ENCODE assay signal across 9 mouse cellular contexts in genomic region chr9:70141885-70142326, GRCm38 (mm10). TPM values are rescaled to one million over a fixed set of nuclear protein-coding genes. Genes with fewer than 3 reads are reported as not detected.
DNase-seq lines count a peak whose midpoint lies in the region; ATAC-seq lines count a peak whose summit lies in the region.
"Had no signal": no experiment of that assay in that cellular context is flagged by ENCODE, and none has a peak within 500 bp of the region (broad histone marks: within the 10 kb centered on the region; RNA-seq: fewer than 3 reads in every experiment).

No protein-coding gene starts in this region.

- H3K36me3 ChIP-seq in kidney, embryonic 14.5 days (ENCODE audit: control insufficient read depth, insufficient read depth, low read length) = no peaks in the 10 kb centered on the region
- H3K36me3 ChIP-seq in hindbrain, embryonic 12.5 days = no peaks in the 10 kb centered on the region
- H3K36me3 ChIP-seq in midbrain, embryonic 13.5 days = no peaks in the 10 kb centered on the region

- DNase-seq in kidney, adult 9 months = no peak
- DNase-seq in thymus, postnatal 36 days = no peak

- H3K27ac ChIP-seq in kidney, embryonic 14.5 days (ENCODE audit: low read depth, low read length) = no peak overlapping the region
- no peak overlapping the region for H3K27ac ChIP-seq in brown adipose tissue, adult 24 weeks (replicated peaks; ENCODE audit: low read depth, low read length)
- no peak overlapping the region for H3K27ac ChIP-seq in hindbrain, embryonic 12.5 days
- no peak overlapping the region for H3K27ac ChIP-seq in midbrain, embryonic 13.5 days

- ATAC-seq in kidney, embryonic 14.5 days (ENCODE audit: low FRiP score, low TSS enrichment) = no peak
- ATAC-seq in hindbrain, embryonic 12.5 days (ENCODE audit: low FRiP score) = peak; percentile 51; the same call in 1 of the 2 replicates
- ATAC-seq in midbrain, embryonic 13.5 days = peak; percentile 53
- ATAC-seq in erythroid progenitor cell, adult 5-6 weeks (replicated peaks; ENCODE audit: low FRiP score, poor library complexity, severe bottlenecking) = no peak
- no peak for ATAC-seq in cerebellum, adult (ENCODE audit: insufficient number of reproducible peaks, low FRiP score, low TSS enrichment)
- ATAC-seq: Patski had no signal

- peak overlapping the region; percentile 70 for H3K4me3 ChIP-seq in kidney, embryonic 14.5 days (ENCODE audit: low read length)
- peak overlapping the region; percentile 44 for H3K4me3 ChIP-seq in brown adipose tissue, adult 24 weeks (ENCODE audit: insufficient read depth, low read depth, low read length)
- H3K4me3 ChIP-seq in hindbrain, embryonic 12.5 days = peak overlapping the region; percentile 72
- peak overlapping the region; percentile 66 for H3K4me3 ChIP-seq in midbrain, embryonic 13.5 days (replicated peaks)

- H3K9ac ChIP-seq in kidney, embryonic 14.5 days (ENCODE audit: low read depth, low read length) = no peak overlapping the region
- H3K9ac ChIP-seq in hindbrain, embryonic 12.5 days = peak overlapping the region; percentile 73; the same call in 1 of the 2 replicates
- peak overlapping the region; percentile 69 for H3K9ac ChIP-seq in midbrain, embryonic 13.5 days (replicated peaks)

- no peaks in the 10 kb centered on the region for H3K9me3 ChIP-seq in kidney, embryonic 14.5 days (ENCODE audit: control insufficient read depth, low read length)
- no peaks in the 10 kb centered on the region for H3K9me3 ChIP-seq in hindbrain, embryonic 12.5 days (replicated peaks)
- H3K9me3 ChIP-seq in midbrain, embryonic 13.5 days = no peaks in the 10 kb centered on the region

- H3K4me2 ChIP-seq in kidney, embryonic 14.5 days (replicated peaks; ENCODE audit: low read depth, low read length) = peak overlapping the region; percentile 98
- peak overlapping the region; percentile 96 for H3K4me2 ChIP-seq in hindbrain, embryonic 12.5 days (replicated peaks)
- peak overlapping the region; percentile 90 for H3K4me2 ChIP-seq in midbrain, embryonic 13.5 days (replicated peaks)

- peaks cover 5% of the 10 kb centered on the region; the same call in 1 of the 2 replicates for H3K27me3 ChIP-seq in kidney, embryonic 14.5 days (ENCODE audit: control insufficient read depth, insufficient read depth, low read length)
- H3K27me3 ChIP-seq in hindbrain, embryonic 12.5 days = peaks cover 29% of the 10 kb centered on the region
- peaks cover 19% of the 10 kb centered on the region for H3K27me3 ChIP-seq in midbrain, embryonic 13.5 days
- H3K27me3 ChIP-seq: Patski had no signal

- peaks cover 28% of the 10 kb centered on the region for H3K4me1 ChIP-seq in kidney, embryonic 14.5 days (ENCODE audit: control insufficient read depth, insufficient read depth, low read length)
- H3K4me1 ChIP-seq in brown adipose tissue, adult 24 weeks (ENCODE audit: control insufficient read depth, insufficient read depth, insufficient read length, low read length) = no peaks in the 10 kb centered on the region
- peaks cover 24% of the 10 kb centered on the region for H3K4me1 ChIP-seq in hindbrain, embryonic 12.5 days
- H3K4me1 ChIP-seq in midbrain, embryonic 13.5 days (replicated peaks) = peaks cover 17% of the 10 kb centered on the region

- 3% methylated on average over 11 of the region's 11 CpGs for WGBS in kidney, embryonic 14.5 days
- WGBS in hindbrain, embryonic 12.5 days = 5% methylated on average over 11 of the region's 11 CpGs
- WGBS in midbrain, embryonic 13.5 days = 4% methylated on average over 11 of the region's 11 CpGs

RNA-seq across cellular contexts. Expression of gene Fam81a, which starts 0.5 kb away (rescaled TPM):
- 10.9 and 13.0 TPM in 2 replicates for polyA plus RNA-seq in kidney, embryonic 14.5 days (2014; fragmentation: Nextera tagmentation; extraction: Ambion mirVana)
- polyA plus RNA-seq in brown adipose tissue, adult 24 weeks (2012; ENCODE audit: insufficient read depth, insufficient read length, missing spikeins) = not detected in 2 replicates
- polyA plus RNA-seq in hindbrain, embryonic 12.5 days (2016; fragmentation: Nextera tagmentation; extraction: Ambion mirVana) = 7.4 and 8.3 TPM in 2 replicates
- polyA plus RNA-seq in midbrain, embryonic 13.5 days (2015; fragmentation: Nextera tagmentation; extraction: Ambion mirVana) = 4.0 and 5.1 TPM in 2 replicates
- not detected in 2 replicates for total RNA-seq in erythroid progenitor cell, adult 5-6 weeks (2015; ENCODE audit: low replicate concordance)
- total RNA-seq in erythroid progenitor cell, adult 5-6 weeks (2017; ENCODE audit: low replicate concordance) = not detected in 2 replicates

Comparison
In these comparisons a context has a peak if more than half of its experiments do, and no peak if none do; other contexts are left out.
1. ATAC-seq: peak in hindbrain, embryonic 12.5 days (single experiment) and midbrain, embryonic 13.5 days (single experiment); none in kidney, embryonic 14.5 days (single experiment), erythroid progenitor cell, adult 5-6 weeks (single experiment) and cerebellum, adult (single experiment).
2. Peak in every context shown above with its lines, with median percentiles within 50 percentile points of each other: H3K4me2 ChIP-seq and H3K4me3 ChIP-seq.